Mouse (Mus musculus) mouse trophoblast stem cell (cell line): ENCODE data around the gene Sphkap.

Experiments used
- in situ Hi-C, 2 experiments: fragments of 300-500 bp; cut with MseI, MboI; formaldehyde crosslinking; loops; 2 replicates in 1 of 2; 3 replicates in 1 of 2; pipeline ENCODE4 v1.15.1; 2025

The Sphkap gene

GRCm38 (mm10) chr1:83408021-83408464 lies at the start of gene Sphkap:
TSS of gene Sphkap (minus strand) at chr1:83408200.
- in situ Hi-C loops, result no loop called here

GRCm38 (mm10) chr1:83451291-83451690 lies 43.3 kb upstream of the Sphkap start:
- in situ Hi-C loops, result no loop called here

GRCm38 (mm10) chr1:83440422-83440821 lies 32.4 kb upstream of the Sphkap start:
- in situ Hi-C loops, result no loop called here

GRCm38 (mm10) chr1:83433932-83434331 lies 25.9 kb upstream of the Sphkap start:
- in situ Hi-C loops, result no loop called here

GRCm38 (mm10) chr1:83429866-83430265 lies 21.9 kb upstream of the Sphkap start:
- in situ Hi-C loops, result no loop called here

GRCm38 (mm10) chr1:83407616-83408015 lies 384 bp downstream of the Sphkap start:
- in situ Hi-C loops, result no loop called here

GRCm38 (mm10) chr1:83406882-83407549 lies 984 bp downstream of the Sphkap start:
- in situ Hi-C loops, result no loop called here

- in situ Hi-C loops, result no loop called here
Observed at GRCm38 (mm10) chr1:83401079-83401478, 6.9 kb downstream of the Sphkap start.

- in situ Hi-C loops, result no loop called here
Observed at GRCm38 (mm10) chr1:83396284-83396683, 11.7 kb downstream of the Sphkap start.

- in situ Hi-C loops, result no loop called here
Observed at GRCm38 (mm10) chr1:83395559-83395958, 12.4 kb downstream of the Sphkap start.

- in situ Hi-C loops, result no loop called here
Observed at GRCm38 (mm10) chr1:83389419-83389818, 18.6 kb downstream of the Sphkap start.

GRCm38 (mm10) chr1:83377404-83377803 lies 30.6 kb downstream of the Sphkap start:
- in situ Hi-C loops, result no loop called here

GRCm38 (mm10) chr1:83366456-83366855 lies 41.5 kb downstream of the Sphkap start:
- in situ Hi-C loops, result no loop called here

- in situ Hi-C loops, result no loop called here
Observed at GRCm38 (mm10) chr1:83362168-83362567, 45.8 kb downstream of the Sphkap start.

- in situ Hi-C loops, result no loop called here
Observed at GRCm38 (mm10) chr1:83346453-83346852, 61.5 kb downstream of the Sphkap start.

- in situ Hi-C loops, result no loop called here
Observed at GRCm38 (mm10) chr1:83345572-83345971, 62.4 kb downstream of the Sphkap start.

GRCm38 (mm10) chr1:83345069-83345468 lies 62.9 kb downstream of the Sphkap start:
- in situ Hi-C loops, result no loop called here

GRCm38 (mm10) chr1:83342726-83343250 lies 65.2 kb downstream of the Sphkap start:
- in situ Hi-C loops, result no loop called here

GRCm38 (mm10) chr1:83339358-83339757 lies 68.6 kb downstream of the Sphkap start:
- in situ Hi-C loops, result no loop called here

GRCm38 (mm10) chr1:83316917-83317316 lies 91.1 kb downstream of the Sphkap start:
- in situ Hi-C loops, result no loop called here

GRCm38 (mm10) chr1:83315146-83315545 lies 92.9 kb downstream of the Sphkap start:
- in situ Hi-C loops, result no loop called here

GRCm38 (mm10) chr1:83311607-83312295 lies 96.2 kb downstream of the Sphkap start:
- in situ Hi-C loops, result no loop called here
